Mouse (Mus musculus): ENCODE data around the gene Slamf9. TPM values are rescaled to one million over a fixed set of nuclear protein-coding genes. Genes with fewer than 3 reads are reported as not detected.

Slamf9 gene
- polyA plus RNA-seq, 1 experiment from 2014 or later, result 0.59 TPM

GRCm38 (mm10) chr1:172502145-172503110 is 27.3 kb downstream of the Slamf9 start:
- Histone ChIP-seq H3K9ac (ENCODE audit: low read length) (peak overlapping the region; percentile 86), H3K4me2 (ENCODE audit: low read depth, low read length) (peak overlapping the region; percentile 58), H3K9me3 (replicated peaks; ENCODE audit: control insufficient read depth, low read length) (no peaks in the 10 kb centered on the region), H3K27me3 (ENCODE audit: control insufficient read depth, insufficient read depth, low read length) (no peaks in the 10 kb centered on the region), H3K36me3 (ENCODE audit: control insufficient read depth, insufficient read depth, low read length) (peaks cover 7% of the 10 kb centered on the region), H3K4me1 (ENCODE audit: control insufficient read depth, insufficient read depth, low read length) (peaks cover 38% of the 10 kb centered on the region), H3K27ac (ENCODE audit: low read length) (peak overlapping the region; percentile 89), H3K4me3 (replicated peaks; ENCODE audit: low read length) (peak overlapping the region; percentile 67)
- no peak for ATAC-seq (ENCODE audit: insufficient read depth, low FRiP score)
- 18% methylated on average over 12 of the region's 13 CpGs for WGBS

GRCm38 (mm10) chr1:172503111-172503997 is 28.2 kb downstream of the Slamf9 start:
- H3K27ac ChIP-seq (ENCODE audit: low read length), result peak overlapping the region; percentile 89
- H3K4me3 ChIP-seq (replicated peaks; ENCODE audit: low read length), result peak overlapping the region; percentile 67
- 0 out of 2 replicates have a peak, but pooled peaks have one; percentile 1 for ATAC-seq (ENCODE audit: insufficient read depth, low FRiP score)
- H3K27me3 ChIP-seq (ENCODE audit: control insufficient read depth, insufficient read depth, low read length), result no peaks in the 10 kb centered on the region
- peaks cover 38% of the 10 kb centered on the region for H3K4me1 ChIP-seq (ENCODE audit: control insufficient read depth, insufficient read depth, low read length)
- H3K9ac ChIP-seq (ENCODE audit: low read length), result peak overlapping the region; percentile 86
- H3K4me2 ChIP-seq (ENCODE audit: low read depth, low read length), result peak overlapping the region; percentile 58
- H3K9me3 ChIP-seq (replicated peaks; ENCODE audit: control insufficient read depth, low read length), result no peaks in the 10 kb centered on the region
- H3K36me3 ChIP-seq (ENCODE audit: control insufficient read depth, insufficient read depth, low read length), result peaks cover 14% of the 10 kb centered on the region
- 12% methylated on average over 14 of the region's 14 CpGs for WGBS

- Histone ChIP-seq H3K27me3 (ENCODE audit: control insufficient read depth, insufficient read depth, low read length) (no peaks in the 10 kb centered on the region), H3K4me2 (ENCODE audit: low read depth, low read length) (0 out of 2 replicates have a peak overlapping the region, but pooled peaks have one; percentile 58), H3K36me3 (ENCODE audit: control insufficient read depth, insufficient read depth, low read length) (peaks cover 14% of the 10 kb centered on the region), H3K9ac (ENCODE audit: low read length) (no peak overlapping the region), H3K4me3 (replicated peaks; ENCODE audit: low read length) (no peak overlapping the region), H3K9me3 (replicated peaks; ENCODE audit: control insufficient read depth, low read length) (no peaks in the 10 kb centered on the region), H3K4me1 (ENCODE audit: control insufficient read depth, insufficient read depth, low read length) (peaks cover 40% of the 10 kb centered on the region), H3K27ac (ENCODE audit: low read length) (no peak overlapping the region)
- ATAC-seq (ENCODE audit: insufficient read depth, low FRiP score), result no peak
- 75% methylated on average over 8 of the region's 8 CpGs for WGBS
These were observed 29.6 kb downstream of the Slamf9 start for GRCm38 (mm10) chr1:172504756-172505155.

- 47% methylated on average over 5 of the region's 5 CpGs for WGBS
- no peak for ATAC-seq (ENCODE audit: insufficient read depth, low FRiP score)
These were observed 31.8 kb downstream of the Slamf9 start for GRCm38 (mm10) chr1:172507001-172507400.

GRCm38 (mm10) chr1:172507701-172508100 is 32.5 kb downstream of the Slamf9 start:
- H3K4me1 ChIP-seq (ENCODE audit: control insufficient read depth, insufficient read depth, low read length), result peaks cover 34% of the 10 kb centered on the region
- H3K4me3 ChIP-seq (replicated peaks; ENCODE audit: low read length), result no peak overlapping the region
- no peak overlapping the region for H3K9ac ChIP-seq (ENCODE audit: low read length)
- 88% methylated on average over 3 of the region's 3 CpGs for WGBS
- H3K27me3 ChIP-seq (ENCODE audit: control insufficient read depth, insufficient read depth, low read length), result no peaks in the 10 kb centered on the region
- peaks cover 14% of the 10 kb centered on the region for H3K36me3 ChIP-seq (ENCODE audit: control insufficient read depth, insufficient read depth, low read length)
- no peak overlapping the region for H3K27ac ChIP-seq (ENCODE audit: low read length)
- H3K4me2 ChIP-seq (ENCODE audit: low read depth, low read length), result no peak overlapping the region
- ATAC-seq (ENCODE audit: insufficient read depth, low FRiP score), result no peak
- H3K9me3 ChIP-seq (replicated peaks; ENCODE audit: control insufficient read depth, low read length), result no peaks in the 10 kb centered on the region

More at GRCm38 (mm10) chr1:172507001-172507400, 31.8 kb downstream of the Slamf9 start:
- Histone ChIP-seq H3K9me3 (replicated peaks; ENCODE audit: control insufficient read depth, low read length) (no peaks in the 10 kb centered on the region), H3K4me1 (ENCODE audit: control insufficient read depth, insufficient read depth, low read length) (peaks cover 38% of the 10 kb centered on the region), H3K4me3 (replicated peaks; ENCODE audit: low read length) (no peak overlapping the region), H3K27ac (ENCODE audit: low read length) (no peak overlapping the region), H3K36me3 (ENCODE audit: control insufficient read depth, insufficient read depth, low read length) (peaks cover 14% of the 10 kb centered on the region), H3K27me3 (ENCODE audit: control insufficient read depth, insufficient read depth, low read length) (no peaks in the 10 kb centered on the region), H3K4me2 (ENCODE audit: low read depth, low read length) (no peak overlapping the region), H3K9ac (ENCODE audit: low read length) (no peak overlapping the region)

GRCm38 (mm10) chr1:172508172-172508571 is 33.0 kb downstream of the Slamf9 start:
- Histone ChIP-seq H3K4me3 (replicated peaks; ENCODE audit: low read length) (no peak overlapping the region), H3K9me3 (replicated peaks; ENCODE audit: control insufficient read depth, low read length) (no peaks in the 10 kb centered on the region), H3K27ac (ENCODE audit: low read length) (no peak overlapping the region), H3K27me3 (ENCODE audit: control insufficient read depth, insufficient read depth, low read length) (no peaks in the 10 kb centered on the region), H3K36me3 (ENCODE audit: control insufficient read depth, insufficient read depth, low read length) (peaks cover 14% of the 10 kb centered on the region), H3K4me2 (ENCODE audit: low read depth, low read length) (no peak overlapping the region), H3K4me1 (ENCODE audit: control insufficient read depth, insufficient read depth, low read length) (peaks cover 34% of the 10 kb centered on the region), H3K9ac (ENCODE audit: low read length) (no peak overlapping the region)
- 61% methylated on average over 2 of the region's 2 CpGs for WGBS
- ATAC-seq (ENCODE audit: insufficient read depth, low FRiP score), result no peak

GRCm38 (mm10) chr1:172509235-172509634 is 34.1 kb downstream of the Slamf9 start:
- H3K4me2 ChIP-seq (ENCODE audit: low read depth, low read length), result no peak overlapping the region
- no peaks in the 10 kb centered on the region for H3K9me3 ChIP-seq (replicated peaks; ENCODE audit: control insufficient read depth, low read length)
- no peak overlapping the region for H3K9ac ChIP-seq (ENCODE audit: low read length)
- no peak overlapping the region for H3K4me3 ChIP-seq (replicated peaks; ENCODE audit: low read length)
- H3K27ac ChIP-seq (ENCODE audit: low read length), result peak overlapping the region; percentile 88
- H3K4me1 ChIP-seq (ENCODE audit: control insufficient read depth, insufficient read depth, low read length), result peaks cover 34% of the 10 kb centered on the region
- ATAC-seq (ENCODE audit: insufficient read depth, low FRiP score), result no peak
- no peaks in the 10 kb centered on the region for H3K27me3 ChIP-seq (ENCODE audit: control insufficient read depth, insufficient read depth, low read length)
- whole genome bisulfite sequencing, result 71% methylated on average over 5 of the region's 5 CpGs
- H3K36me3 ChIP-seq (ENCODE audit: control insufficient read depth, insufficient read depth, low read length), result peaks cover 14% of the 10 kb centered on the region

GRCm38 (mm10) chr1:172509983-172510382 is 34.8 kb downstream of the Slamf9 start:
- Histone ChIP-seq H3K9me3 (replicated peaks; ENCODE audit: control insufficient read depth, low read length) (no peaks in the 10 kb centered on the region), H3K27me3 (ENCODE audit: control insufficient read depth, insufficient read depth, low read length) (no peaks in the 10 kb centered on the region), H3K4me1 (ENCODE audit: control insufficient read depth, insufficient read depth, low read length) (peaks cover 34% of the 10 kb centered on the region), H3K4me3 (replicated peaks; ENCODE audit: low read length) (no peak overlapping the region), H3K4me2 (ENCODE audit: low read depth, low read length) (peak overlapping the region; percentile 42), H3K9ac (ENCODE audit: low read length) (peak overlapping the region; percentile 37; the same call in 1 of the 2 replicates), H3K27ac (ENCODE audit: low read length) (peak overlapping the region; percentile 88), H3K36me3 (ENCODE audit: control insufficient read depth, insufficient read depth, low read length) (peaks cover 14% of the 10 kb centered on the region)
- 40% methylated on average over 8 of the region's 8 CpGs for WGBS
- peak; percentile 64 for ATAC-seq (ENCODE audit: insufficient read depth, low FRiP score)

Data from stomach, embryonic 16.5 days (tissue).